Mouse (Mus musculus): ENCODE measurements around the gene Proca1. TPM values are rescaled to one million over a fixed set of nuclear protein-coding genes. Genes with fewer than 3 reads are reported as not detected.

The Proca1 gene
- polyA plus RNA-seq, 2 experiments, result 1.9 to 2.1 TPM

- H3K27ac ChIP-seq (replicated peaks; ENCODE audit: low read depth, low read length), result peak overlapping the region; percentile 97
- TF ChIP-seq POLR2A (IDR thresholded peaks at IDR 0.05; ENCODE audit: borderline replicate concordance, extremely low read depth, insufficient read depth, insufficient read length), result no peak
Observed at GRCm38 (mm10) chr11:78166161-78166560, 27.0 kb upstream of the Proca1 start.

GRCm38 (mm10) chr11:78166640-78167039 lies 26.6 kb upstream of the Proca1 start:
- TF ChIP-seq POLR2A (IDR thresholded peaks at IDR 0.05; ENCODE audit: borderline replicate concordance, extremely low read depth, insufficient read depth, insufficient read length), result no peak
- no peak for DNase-seq (ENCODE audit: low spot score)
- H3K27me3 ChIP-seq (ENCODE audit: control insufficient read depth, insufficient read depth, low read length), result no peaks in the 10 kb centered on the region
- no peak overlapping the region for H3K4me3 ChIP-seq (replicated peaks; ENCODE audit: low read length)
- peaks cover 13% of the 10 kb centered on the region for H3K36me3 ChIP-seq (ENCODE audit: control insufficient read depth, insufficient read depth, low read length)
- WGBS, result 61% methylated on average over 6 of the region's 6 CpGs
- peaks cover 32% of the 10 kb centered on the region for H3K4me1 ChIP-seq (ENCODE audit: control insufficient read depth, insufficient read depth, low read length)
- peak overlapping the region; percentile 82; the same call in 1 of the 2 replicates for H3K4me2 ChIP-seq (replicated peaks; ENCODE audit: low read depth, low read length, severe bottlenecking)
- H3K9me3 ChIP-seq (ENCODE audit: control insufficient read depth, low read length), result no peaks in the 10 kb centered on the region
- no peak overlapping the region for H3K9ac ChIP-seq (ENCODE audit: low read depth, low read length, severe bottlenecking)
- no peak for ATAC-seq (ENCODE audit: low FRiP score, low read depth)
- 0 out of 2 replicates have a peak overlapping the region, but pooled peaks have one; percentile 97 for H3K27ac ChIP-seq (replicated peaks; ENCODE audit: low read depth, low read length)

More at GRCm38 (mm10) chr11:78166161-78166560, 27.0 kb upstream of the Proca1 start:
- peak overlapping the region; percentile 100 for H3K4me3 ChIP-seq (replicated peaks; ENCODE audit: low read length)
- H3K4me1 ChIP-seq (ENCODE audit: control insufficient read depth, insufficient read depth, low read length), result peaks cover 32% of the 10 kb centered on the region
- 29% methylated on average over 4 of the region's 4 CpGs for WGBS
- no peak overlapping the region for H3K9ac ChIP-seq (ENCODE audit: low read depth, low read length, severe bottlenecking)
- H3K36me3 ChIP-seq (ENCODE audit: control insufficient read depth, insufficient read depth, low read length), result peaks cover 18% of the 10 kb centered on the region
- peak overlapping the region; percentile 82 for H3K4me2 ChIP-seq (replicated peaks; ENCODE audit: low read depth, low read length, severe bottlenecking)
- no peaks in the 10 kb centered on the region for H3K9me3 ChIP-seq (ENCODE audit: control insufficient read depth, low read length)
- ATAC-seq (ENCODE audit: low FRiP score, low read depth) (no peak), DNase-seq (ENCODE audit: low spot score) (no peak)
- H3K27me3 ChIP-seq (ENCODE audit: control insufficient read depth, insufficient read depth, low read length), result no peaks in the 10 kb centered on the region

- WGBS, result 90% methylated on average over 14 of the region's 14 CpGs
Observed at GRCm38 (mm10) chr11:78167257-78167959, 25.8 kb upstream of the Proca1 start.

GRCm38 (mm10) chr11:78168541-78169468 lies 24.4 kb upstream of the Proca1 start:
- Histone ChIP-seq H3K9me3 (ENCODE audit: control insufficient read depth, low read length) (no peaks in the 10 kb centered on the region), H3K27me3 (ENCODE audit: control insufficient read depth, insufficient read depth, low read length) (no peaks in the 10 kb centered on the region), H3K4me1 (ENCODE audit: control insufficient read depth, insufficient read depth, low read length) (peaks cover 12% of the 10 kb centered on the region), H3K4me3 (replicated peaks; ENCODE audit: low read length) (no peak overlapping the region), H3K9ac (ENCODE audit: low read depth, low read length, severe bottlenecking) (no peak overlapping the region), H3K4me2 (replicated peaks; ENCODE audit: low read depth, low read length, severe bottlenecking) (no peak overlapping the region), H3K36me3 (ENCODE audit: control insufficient read depth, insufficient read depth, low read length) (peaks cover 6% of the 10 kb centered on the region; the same call in 1 of the 2 replicates), H3K27ac (replicated peaks; ENCODE audit: low read depth, low read length) (no peak overlapping the region)
- WGBS, result 58% methylated on average over 19 of the region's 19 CpGs
- ATAC-seq (ENCODE audit: low FRiP score, low read depth), result no peak
- TF ChIP-seq POLR2A (IDR thresholded peaks at IDR 0.05; ENCODE audit: borderline replicate concordance, extremely low read depth, insufficient read depth, insufficient read length), result no peak
- DNase-seq (ENCODE audit: low spot score), result no peak

More at GRCm38 (mm10) chr11:78167257-78167959, 25.8 kb upstream of the Proca1 start:
- ATAC-seq (ENCODE audit: low FRiP score, low read depth), result no peak
- Histone ChIP-seq H3K4me2 (replicated peaks; ENCODE audit: low read depth, low read length, severe bottlenecking) (no peak overlapping the region), H3K9me3 (ENCODE audit: control insufficient read depth, low read length) (no peaks in the 10 kb centered on the region), H3K36me3 (ENCODE audit: control insufficient read depth, insufficient read depth, low read length) (peaks cover 8% of the 10 kb centered on the region), H3K27me3 (ENCODE audit: control insufficient read depth, insufficient read depth, low read length) (no peaks in the 10 kb centered on the region), H3K9ac (ENCODE audit: low read depth, low read length, severe bottlenecking) (no peak overlapping the region), H3K27ac (replicated peaks; ENCODE audit: low read depth, low read length) (no peak overlapping the region), H3K4me3 (replicated peaks; ENCODE audit: low read length) (no peak overlapping the region), H3K4me1 (ENCODE audit: control insufficient read depth, insufficient read depth, low read length) (peaks cover 25% of the 10 kb centered on the region)
- TF ChIP-seq POLR2A (IDR thresholded peaks at IDR 0.05; ENCODE audit: borderline replicate concordance, extremely low read depth, insufficient read depth, insufficient read length), result no peak
- no peak for DNase-seq (ENCODE audit: low spot score)

GRCm38 (mm10) chr11:78170306-78170705 lies 22.9 kb upstream of the Proca1 start:
- DNase-seq (ENCODE audit: low spot score) (no peak), ATAC-seq (ENCODE audit: low FRiP score, low read depth) (no peak)
- Histone ChIP-seq H3K9me3 (ENCODE audit: control insufficient read depth, low read length) (no peaks in the 10 kb centered on the region), H3K27ac (replicated peaks; ENCODE audit: low read depth, low read length) (no peak overlapping the region), H3K9ac (ENCODE audit: low read depth, low read length, severe bottlenecking) (no peak overlapping the region), H3K4me2 (replicated peaks; ENCODE audit: low read depth, low read length, severe bottlenecking) (no peak overlapping the region), H3K4me1 (ENCODE audit: control insufficient read depth, insufficient read depth, low read length) (peaks cover 12% of the 10 kb centered on the region), H3K27me3 (ENCODE audit: control insufficient read depth, insufficient read depth, low read length) (no peaks in the 10 kb centered on the region), H3K36me3 (ENCODE audit: control insufficient read depth, insufficient read depth, low read length) (peaks cover 6% of the 10 kb centered on the region; the same call in 1 of the 2 replicates), H3K4me3 (replicated peaks; ENCODE audit: low read length) (no peak overlapping the region)
- WGBS, result 85% methylated on average over 15 of the region's 15 CpGs
- TF ChIP-seq POLR2A (IDR thresholded peaks at IDR 0.05; ENCODE audit: borderline replicate concordance, extremely low read depth, insufficient read depth, insufficient read length), result no peak
